ENCODE assay signal across 29 mouse cellular contexts in the genomic region with DNA sequence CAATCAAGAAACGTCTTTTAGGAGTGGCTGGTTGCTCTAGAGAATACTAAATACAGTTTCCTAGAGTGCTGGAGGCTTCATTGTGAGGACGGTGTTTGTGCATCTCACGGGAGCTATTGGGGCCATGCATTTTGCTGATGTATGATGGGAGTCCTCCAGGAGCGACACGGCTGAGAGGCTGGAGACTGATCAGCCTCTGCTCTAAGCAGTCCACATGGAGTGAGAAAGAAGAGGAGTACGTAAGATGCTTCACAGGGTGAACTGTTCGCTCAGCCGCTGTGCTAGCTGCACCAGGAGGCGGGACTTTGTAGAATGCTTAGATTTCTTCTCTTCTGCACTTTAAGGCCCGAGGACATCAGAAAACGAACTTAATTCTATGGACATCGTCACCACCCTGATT. TPM values are rescaled to one million over a fixed set of nuclear protein-coding genes. Genes with fewer than 3 reads are reported as not detected.
DNase-seq lines count a peak whose midpoint lies in the region; ATAC-seq and TF ChIP-seq lines count a peak whose summit lies in the region.
"Had no signal": no experiment of that assay in that cellular context is flagged by ENCODE, and none has a peak within 500 bp of the region (broad histone marks: within the 10 kb centered on the region; RNA-seq: fewer than 3 reads in every experiment).

No protein-coding gene starts in this region.

- 54% methylated on average over 12 of the region's 12 CpGs for WGBS in heart, embryonic 12.5 days
- 65% methylated on average over 12 of the region's 12 CpGs for WGBS in hindbrain, embryonic 16.5 days
- WGBS in hindbrain, postnatal 0 days = 62% methylated on average over 12 of the region's 12 CpGs
- 54% methylated on average over 12 of the region's 12 CpGs for WGBS in neural tube, embryonic 14.5 days

- H3K27me3 ChIP-seq in heart, embryonic 12.5 days (replicated peaks) = no peaks in the 10 kb centered on the region
- H3K27me3 ChIP-seq in hindbrain, embryonic 16.5 days (replicated peaks; ENCODE audit: control insufficient read depth, insufficient read depth, low read length) = no peaks in the 10 kb centered on the region
- H3K27me3 ChIP-seq in hindbrain, postnatal 0 days (ENCODE audit: insufficient read depth, low read length) = no peaks in the 10 kb centered on the region
- no peaks in the 10 kb centered on the region for H3K27me3 ChIP-seq in neural tube, embryonic 14.5 days (ENCODE audit: control insufficient read depth, insufficient read depth, low read length)
- H3K27me3 ChIP-seq: hindbrain, embryonic 12.5 days; limb, embryonic 12.5 days; midbrain, embryonic 13.5 days had no signal

- H3K36me3 ChIP-seq in heart, embryonic 12.5 days = no peaks in the 10 kb centered on the region
- no peaks in the 10 kb centered on the region for H3K36me3 ChIP-seq in hindbrain, embryonic 16.5 days (ENCODE audit: control insufficient read depth, insufficient read depth, low read length)
- no peaks in the 10 kb centered on the region for H3K36me3 ChIP-seq in hindbrain, postnatal 0 days (ENCODE audit: insufficient read depth, low read length)
- no peaks in the 10 kb centered on the region for H3K36me3 ChIP-seq in neural tube, embryonic 14.5 days (ENCODE audit: control insufficient read depth, insufficient read depth, low read length)
- H3K36me3 ChIP-seq: G1E; hindbrain, embryonic 12.5 days; limb, embryonic 12.5 days; liver, embryonic 13.5 days; midbrain, embryonic 13.5 days had no signal

- peak overlapping the region; percentile 35 for H3K4me3 ChIP-seq in heart, embryonic 12.5 days
- no peak overlapping the region for H3K4me3 ChIP-seq in hindbrain, embryonic 16.5 days (ENCODE audit: low read length)
- no peak overlapping the region for H3K4me3 ChIP-seq in hindbrain, postnatal 0 days (ENCODE audit: low read length)
- no peak overlapping the region for H3K4me3 ChIP-seq in neural tube, embryonic 14.5 days (ENCODE audit: low read depth, low read length)
- H3K4me3 ChIP-seq: hindbrain, embryonic 12.5 days; limb, embryonic 12.5 days; liver, embryonic 13.5 days; megakaryocyte, embryonic 14.5 days; midbrain, embryonic 13.5 days had no signal

- peaks cover 14% of the 10 kb centered on the region for H3K4me1 ChIP-seq in heart, embryonic 12.5 days (replicated peaks)
- no peaks in the 10 kb centered on the region for H3K4me1 ChIP-seq in hindbrain, embryonic 16.5 days (ENCODE audit: control insufficient read depth, insufficient read depth, low read depth, low read length)
- no peaks in the 10 kb centered on the region for H3K4me1 ChIP-seq in hindbrain, postnatal 0 days (ENCODE audit: insufficient read depth, low read length)
- H3K4me1 ChIP-seq in neural tube, embryonic 14.5 days (ENCODE audit: control insufficient read depth, insufficient read depth, low read length) = no peaks in the 10 kb centered on the region
- H3K4me1 ChIP-seq: hindbrain, embryonic 12.5 days; limb, embryonic 12.5 days; liver, embryonic 13.5 days; midbrain, embryonic 13.5 days had no signal

- ATAC-seq in heart, embryonic 12.5 days (ENCODE audit: insufficient number of reproducible peaks, low FRiP score) = no peak
- ATAC-seq in hindbrain, embryonic 16.5 days = peak; percentile 37; the same call in 1 of the 2 replicates
- ATAC-seq in hindbrain, postnatal 0 days = no peak
- peak; percentile 54; the same call in 1 of the 2 replicates for ATAC-seq in neural tube, embryonic 14.5 days (ENCODE audit: low read depth)
- ATAC-seq: forebrain, embryonic 14.5 days; inflammation-experienced regulatory T-cells, adult 6 months; midbrain, embryonic 13.5 days; Patski had no signal

- intact Hi-C loops in heart, postnatal 14 days (cut with DNase I) = no loop called here

- no peak overlapping the region for H3K9ac ChIP-seq in heart, embryonic 12.5 days
- no peak overlapping the region for H3K9ac ChIP-seq in hindbrain, embryonic 16.5 days (ENCODE audit: low read depth, low read length)
- no peak overlapping the region for H3K9ac ChIP-seq in hindbrain, postnatal 0 days (replicated peaks; ENCODE audit: low read length)
- no peak overlapping the region for H3K9ac ChIP-seq in neural tube, embryonic 14.5 days (replicated peaks; ENCODE audit: low read depth, low read length)
- H3K9ac ChIP-seq: hindbrain, embryonic 12.5 days; limb, embryonic 12.5 days; liver, embryonic 13.5 days; midbrain, embryonic 13.5 days had no signal

- no peak for DNase-seq in heart, postnatal 14 days
- DNase-seq in hindbrain, postnatal 0 days (ENCODE audit: low spot score) = no peak
- DNase-seq in right cerebral cortex, adult 18-20 months = peak; percentile 19
- DNase-seq in right cerebral cortex, postnatal 4 days = no peak
- DNase-seq in layer of hippocampus, adult 9-11 months = no peak
- DNase-seq: adrenal gland, adult 2 months; B cell, adult 2 months; cerebellum, adult 11-12 months; cerebellum, postnatal 10 days; gastrocnemius, postnatal 10 days; kidney, adult 18-20 months; kidney, postnatal 4 days; liver, embryonic 13.5 days; lung, adult 2 months; lung, postnatal 36 days; thymus, postnatal 14 days had no signal

- peak overlapping the region; percentile 60 for H3K4me2 ChIP-seq in heart, embryonic 12.5 days
- H3K4me2 ChIP-seq in hindbrain, embryonic 16.5 days (ENCODE audit: low read length) = no peak overlapping the region
- H3K4me2 ChIP-seq in hindbrain, postnatal 0 days (ENCODE audit: low read depth, low read length) = no peak overlapping the region
- no peak overlapping the region for H3K4me2 ChIP-seq in neural tube, embryonic 14.5 days (ENCODE audit: low read depth, low read length)
- H3K4me2 ChIP-seq: hindbrain, embryonic 12.5 days; limb, embryonic 12.5 days; liver, embryonic 13.5 days; midbrain, embryonic 13.5 days had no signal

- no peak for TF ChIP-seq CTCF in hindbrain, postnatal 0 days (IDR thresholded peaks at IDR 0.05; ENCODE audit: low read depth)

- no peak overlapping the region for H3K27ac ChIP-seq in heart, embryonic 12.5 days (ENCODE audit: poor library complexity, severe bottlenecking)
- H3K27ac ChIP-seq in hindbrain, embryonic 16.5 days (ENCODE audit: low read depth, low read length) = no peak overlapping the region
- no peak overlapping the region for H3K27ac ChIP-seq in hindbrain, postnatal 0 days
- H3K27ac ChIP-seq in neural tube, embryonic 14.5 days (ENCODE audit: low read depth, low read length) = no peak overlapping the region
- H3K27ac ChIP-seq: hindbrain, embryonic 12.5 days; limb, embryonic 12.5 days; liver, embryonic 13.5 days; midbrain, embryonic 13.5 days; stomach, postnatal 0 days had no signal

- H3K9me3 ChIP-seq in heart, embryonic 12.5 days (replicated peaks) = no peaks in the 10 kb centered on the region
- H3K9me3 ChIP-seq in hindbrain, embryonic 16.5 days (ENCODE audit: control insufficient read depth, low read length) = no peaks in the 10 kb centered on the region
- H3K9me3 ChIP-seq in hindbrain, postnatal 0 days (ENCODE audit: low read length) = no peaks in the 10 kb centered on the region
- H3K9me3 ChIP-seq in neural tube, embryonic 14.5 days (ENCODE audit: control insufficient read depth, low read length) = no peaks in the 10 kb centered on the region
- H3K9me3 ChIP-seq: G1E; hindbrain, embryonic 12.5 days; limb, embryonic 12.5 days; liver, embryonic 13.5 days; megakaryocyte, embryonic 14.5 days; midbrain, embryonic 13.5 days had no signal

RNA-seq across cellular contexts. Expression of a gene that starts 34.7 kb away (rescaled TPM):
- 6.6 and 9.4 TPM in 2 replicates for polyA plus RNA-seq in heart, embryonic 12.5 days (2016; fragmentation: Nextera tagmentation; extraction: Ambion mirVana)
- total RNA-seq in heart, postnatal 14 days (2021) = 10 to 100 TPM; 13.5 to 17.1 TPM
- 22.1 and 24.7 TPM in 2 replicates for polyA plus RNA-seq in hindbrain, embryonic 16.5 days (2015; fragmentation: Nextera tagmentation; extraction: Ambion mirVana)
- 33.2 and 37.0 TPM in 2 replicates for total RNA-seq in hindbrain, postnatal 0 days (2014; rRNA removed)
- polyA plus RNA-seq in hindbrain, postnatal 0 days (2015; fragmentation: Nextera tagmentation; extraction: Ambion mirVana) = 17.8 and 21.8 TPM in 2 replicates
- polyA plus RNA-seq in neural tube, embryonic 14.5 days (2014; fragmentation: Nextera tagmentation; extraction: Ambion mirVana) = 28.5 and 34.7 TPM in 2 replicates
- total RNA-seq: granulocyte monocyte progenitor cell, adult 5-6 weeks had no signal

RNA-seq across cellular contexts. Expression of a gene that starts 37.0 kb away (rescaled TPM):
- polyA plus RNA-seq in heart, embryonic 12.5 days (2016; fragmentation: Nextera tagmentation; extraction: Ambion mirVana) = 19.9 and 21.1 TPM in 2 replicates
- 10 to 100 TPM; 32.7 to 34.0 TPM for total RNA-seq in heart, postnatal 14 days (2021)
- polyA plus RNA-seq in hindbrain, embryonic 16.5 days (2015; fragmentation: Nextera tagmentation; extraction: Ambion mirVana) = 14.3 and 15.7 TPM in 2 replicates
- 31.3 and 35.2 TPM in 2 replicates for total RNA-seq in hindbrain, postnatal 0 days (2014; rRNA removed)
- 14.4 and 15.2 TPM in 2 replicates for polyA plus RNA-seq in hindbrain, postnatal 0 days (2015; fragmentation: Nextera tagmentation; extraction: Ambion mirVana)
- 19.6 and 21.5 TPM in 2 replicates for polyA plus RNA-seq in neural tube, embryonic 14.5 days (2014; fragmentation: Nextera tagmentation; extraction: Ambion mirVana)

Comparison
In these comparisons a context has a peak if more than half of its experiments do, and no peak if none do; other contexts are left out.
1. ATAC-seq: peak in hindbrain, embryonic 16.5 days (single experiment) and neural tube, embryonic 14.5 days (single experiment); none in heart, embryonic 12.5 days (single experiment) and hindbrain, postnatal 0 days (single experiment).